Comparison of ENCODE assay signal across 9 mouse cellular contexts in genomic region chr15:79604990-79605665, GRCm38 (mm10). TPM values are rescaled to one million over a fixed set of nuclear protein-coding genes. Genes with fewer than 3 reads are reported as not detected.
DNase-seq lines count a peak whose midpoint lies in the region; ATAC-seq and TF ChIP-seq lines count a peak whose summit lies in the region.
"Had no signal": no experiment of that assay in that cellular context is flagged by ENCODE, and none has a peak within 500 bp of the region (broad histone marks: within the 10 kb centered on the region; RNA-seq: fewer than 3 reads in every experiment).

Gene Dmc1, minus strand, starts transcription at chr15:79605109.

- no peaks in the 10 kb centered on the region for H3K9me3 ChIP-seq in heart, embryonic 14.5 days (ENCODE audit: control insufficient read depth, low read length)
- H3K9me3 ChIP-seq in stomach, embryonic 14.5 days (ENCODE audit: control insufficient read depth, low read depth, low read length), result no peaks in the 10 kb centered on the region; the same call in 1 of the 2 replicates

- WGBS in kidney, adult 2 months, result 17% methylated on average over 37 of the region's 37 CpGs
- 7% methylated on average over 36 of the region's 37 CpGs for WGBS in heart, embryonic 14.5 days
- WGBS in stomach, embryonic 14.5 days, result 12% methylated on average over 37 of the region's 37 CpGs

- H3K27me3 ChIP-seq in kidney, adult 2 months (replicated peaks; ENCODE audit: control insufficient read depth, insufficient read depth, low read length), result no peaks in the 10 kb centered on the region
- 0 out of 2 replicates have a peak, but pooled peaks cover 2% of the 10 kb centered on the region for H3K27me3 ChIP-seq in heart, embryonic 14.5 days (ENCODE audit: control insufficient read depth, insufficient read depth, low read length)
- H3K27me3 ChIP-seq in stomach, embryonic 14.5 days (ENCODE audit: control insufficient read depth, insufficient read depth, low read length), result no peaks in the 10 kb centered on the region

- H3K4me2 ChIP-seq in heart, embryonic 14.5 days (ENCODE audit: low read length), result peak within 1 kb of the TSS; percentile 64
- peak within 1 kb of the TSS; percentile 43 for H3K4me2 ChIP-seq in stomach, embryonic 14.5 days (replicated peaks; ENCODE audit: low read depth, low read length)

- no peaks in the 10 kb centered on the region for H3K4me1 ChIP-seq in kidney, adult 2 months (ENCODE audit: control insufficient read depth, insufficient read depth, low read length)
- peaks cover 0 to 6% of the 10 kb centered on the region in 2 experiments; a peak in 2 of 4 replicates for H3K4me1 ChIP-seq in heart, embryonic 14.5 days (ENCODE audit: control insufficient read depth in 2 of 2, insufficient read depth in 2 of 2, low read length in 2 of 2)
- H3K4me1 ChIP-seq in stomach, embryonic 14.5 days (ENCODE audit: control insufficient read depth, insufficient read depth, low read length), result no peaks in the 10 kb centered on the region

- no peak within 1 kb of the TSS for H3K27ac ChIP-seq in kidney, adult 2 months (ENCODE audit: insufficient read depth, low read depth, low read length)
- H3K27ac ChIP-seq in heart, embryonic 14.5 days (replicated peaks in 1 of 2; ENCODE audit: control insufficient read depth in 1 of 2, insufficient read depth in 1 of 2, low read depth in 2 of 2, low read length in 2 of 2), result no peak within 1 kb of the TSS
- no peak within 1 kb of the TSS for H3K27ac ChIP-seq in stomach, embryonic 14.5 days (ENCODE audit: low read length)

- DNase-seq in kidney, adult 2 months, result peak; percentile 25
- DNase-seq in kidney, adult 8-10 months, result no peak
- DNase-seq in embryo, embryonic 11 days, result peak; percentile 66
- peak; percentile 50 to 56 for DNase-seq in kidney, postnatal 25 days
- no peak for DNase-seq in left cerebral cortex, postnatal 14 days (ENCODE audit: low spot score in 2 of 2)

- H3K4me3 ChIP-seq in kidney, adult 2 months (ENCODE audit: insufficient read depth, low read depth, low read length), result no peak within 1 kb of the TSS
- peak within 1 kb of the TSS; percentile 35 to 41 for H3K4me3 ChIP-seq in heart, embryonic 14.5 days (ENCODE audit: control insufficient read depth in 1 of 2, insufficient read depth in 1 of 2, low read depth in 1 of 2, low read length in 2 of 2)
- H3K4me3 ChIP-seq in stomach, embryonic 14.5 days (ENCODE audit: low read depth, low read length), result peak within 1 kb of the TSS; percentile 32

- no peak for ATAC-seq in heart, embryonic 14.5 days (ENCODE audit: insufficient number of reproducible peaks, insufficient read depth, low FRiP score, low read depth)
- peak; percentile 83 for ATAC-seq in megakaryocyte progenitor cell, adult 5-6 weeks (replicated peaks; ENCODE audit: poor library complexity)
- ATAC-seq in stomach, embryonic 14.5 days (ENCODE audit: insufficient number of reproducible peaks, insufficient read depth, low FRiP score, low read depth), result peak; percentile 42; the same call in 1 of the 2 replicates

- intact Hi-C loops in left cerebral cortex, postnatal 14 days (cut with DNase I), result loop anchor here (5.0 kb wide), 2 partner anchors 43 to 58 kb away; partner anchors contain the start of gene Ddx17

- no peak for TF ChIP-seq POLR2A in kidney, adult 2 months (IDR thresholded peaks at IDR 0.05; ENCODE audit: low read depth, low read length)

- TF ChIP-seq CTCF in kidney, adult 2 months (conservative IDR thresholded peaks at IDR 0.05; ENCODE audit: insufficient read depth, insufficient read length, low read depth, low read length), result no peak

- H3K36me3 ChIP-seq in kidney, adult 2 months (ENCODE audit: control insufficient read depth, insufficient read depth, low read length), result no peaks in the 10 kb centered on the region
- H3K36me3 ChIP-seq in heart, embryonic 14.5 days (ENCODE audit: control insufficient read depth, insufficient read depth, low read length), result no peaks in the 10 kb centered on the region
- H3K36me3 ChIP-seq in stomach, embryonic 14.5 days (ENCODE audit: control insufficient read depth, insufficient read depth, low read length), result no peaks in the 10 kb centered on the region

- H3K9ac ChIP-seq in heart, embryonic 14.5 days (ENCODE audit: low read length), result peak within 1 kb of the TSS; percentile 59
- peak within 1 kb of the TSS; percentile 18; the same call in 1 of the 2 replicates for H3K9ac ChIP-seq in stomach, embryonic 14.5 days (replicated peaks; ENCODE audit: low read depth, low read length)

RNA-seq across cellular contexts. Expression of gene Dmc1, which starts in this region (rescaled TPM):
- 0.12 TPM in 1 of 2 replicates, not detected in the other for polyA plus RNA-seq in kidney, adult 2 months (2012; rRNA removed)
- 1.8 TPM in 2 replicates for polyA plus RNA-seq in heart, embryonic 14.5 days (2014; fragmentation: Nextera tagmentation; extraction: Ambion mirVana)
- 3.4 and 3.5 TPM in 2 replicates for total RNA-seq in megakaryocyte progenitor cell, adult 5-6 weeks (2015)
- 2.9 and 4.0 TPM in 2 replicates for total RNA-seq in megakaryocyte progenitor cell, adult 5-6 weeks (2017)
- 2.8 and 3.8 TPM in 2 replicates for polyA plus RNA-seq in stomach, embryonic 14.5 days (2014; fragmentation: Nextera tagmentation; extraction: Ambion mirVana)
- total RNA-seq in left cerebral cortex, postnatal 14 days (2021), result under 1 TPM; 0.59 to 0.87 TPM
- total RNA-seq: MEL had no signal

Comparison
In these comparisons a context has a peak if more than half of its experiments do, and no peak if none do; other contexts are left out.
1. DNase-seq: peak in embryo, embryonic 11 days (single experiment) and kidney, postnatal 25 days (2 of 2); none in kidney, adult 8-10 months (0 of 2) and left cerebral cortex, postnatal 14 days (0 of 2).
2. Peak in DNase-seq in kidney, adult 2 months; RNA of the gene not detected or under 1 TPM.